Mouse (Mus musculus) CH12.LX (cell line): ENCODE data around the gene Cldn9.
A peak's percentile ranks its signal among the peaks of the same experiment; 100 is the strongest.

ENCODE experiments used
- BHLHE40 ChIP-seq: IDR thresholded peaks from 2 replicates; pipeline ENCODE4 v1.6.1; 2011; ENCODE audit warnings: mild to moderate bottlenecking, low read depth, low read length, improper control_type of control experiment
- CTCF ChIP-seq, 2 experiments: IDR thresholded peaks in 1 of 2; conservative IDR thresholded peaks in 1 of 2; 2 replicates each; pipeline ENCODE4 v1.5.1; 2011 to 2012; ENCODE audit warnings: low read depth in 2 of 2, low read length in 2 of 2, improper control_type of control experiment in 1 of 2, inconsistent platforms in 1 of 2, mild to moderate bottlenecking in 1 of 2, moderate library complexity in 1 of 2
- E2F4 ChIP-seq: IDR thresholded peaks from 2 replicates; pipeline ENCODE4 v1.6.1; 2011; ENCODE audit warnings: low read depth, low read length, improper control_type of control experiment; ENCODE audit not compliant: insufficient replicate concordance
- EP300 ChIP-seq: IDR thresholded peaks from 2 replicates; pipeline ENCODE4 v1.6.1; 2011; ENCODE audit warnings: low read length, improper control_type of control experiment
- HCFC1 ChIP-seq: IDR thresholded peaks from 2 replicates; pipeline ENCODE4 v1.6.1; 2012; ENCODE audit warnings: low read depth, mild to moderate bottlenecking, inconsistent platforms, low read length, improper control_type of control experiment
- JUN ChIP-seq: IDR thresholded peaks from 2 replicates; pipeline ENCODE4 v1.6.1; 2011; ENCODE audit warnings: low read depth, mild to moderate bottlenecking, low read length, improper control_type of control experiment, moderate library complexity; ENCODE audit not compliant: insufficient read depth
- MAFK ChIP-seq: IDR thresholded peaks from 2 replicates; pipeline ENCODE4 v1.6.1; 2011; ENCODE audit warnings: low read length, improper control_type of control experiment; ENCODE audit not compliant: insufficient replicate concordance
- POLR2A ChIP-seq: IDR thresholded peaks from 2 replicates; pipeline ENCODE4 v1.6.1; 2011; ENCODE audit warnings: low read depth, mild to moderate bottlenecking, improper control_type of control experiment, low read length
- POLR2AphosphoS2 ChIP-seq: IDR thresholded peaks from 2 replicates; pipeline ENCODE4 v1.6.1; 2011; ENCODE audit warnings: low read depth, low read length, improper control_type of control experiment
- UBTF ChIP-seq: IDR thresholded peaks from 2 replicates; pipeline ENCODE4 v1.6.1; 2012; ENCODE audit warnings: low read depth, mild to moderate bottlenecking, inconsistent platforms, low read length, improper control_type of control experiment, moderate library complexity
- USF1 ChIP-seq: IDR thresholded peaks from 2 replicates; pipeline ENCODE4 v1.6.1; 2014; ENCODE audit warnings: low read depth, mild to moderate bottlenecking, inconsistent platforms, low read length, improper control_type of control experiment
- ZNF384 ChIP-seq: IDR thresholded peaks from 2 replicates; pipeline ENCODE4 v1.6.1; 2012; ENCODE audit warnings: low read depth, low read length, improper control_type of control experiment, inconsistent platforms

GRCm38 (mm10) chr17:23661526-23661925 lies 22.3 kb downstream of the Cldn9 start:
- TF ChIP-seq EP300 (no peak), ZNF384 (no peak), POLR2AphosphoS2 (no peak), CTCF (conservative IDR thresholded peaks at IDR 0.05 in 1 of 2, IDR thresholded peaks at IDR 0.05 in 1 of 2; ENCODE audit: low read depth in 2 of 2, low read length in 2 of 2) (peak; percentile 39 to 73), BHLHE40 (no peak), MAFK (no peak), USF1 (no peak), E2F4 (no peak), UBTF (no peak), JUN (no peak), POLR2A (no peak), HCFC1 (no peak)
